Mouse (Mus musculus): ENCODE results near the gene Pip4k2a. TPM values are rescaled to one million over a fixed set of nuclear protein-coding genes. Genes with fewer than 3 reads are reported as not detected.
"Not testable (repeated sequence)": the region's sequence is repeated elsewhere in the genome, so short reads cannot be mapped to it uniquely, and the experiment has no call there.

The Pip4k2a gene
- polyA plus RNA-seq (2017; shearing (Covaris generic)): 10 to 100 TPM; 17.7 to 18.7 TPM

GRCm38 (mm10) chr2:18998054-18998478 lies at the start of gene Pip4k2a, which contains the start of gene 4930426L09Rik:
Gene Pip4k2a (minus strand): TSS chr2:18998126.
Gene 4930426L09Rik (plus strand): TSS chr2:18998343.
- peak; percentile 86 for ATAC-seq

- no peak for ATAC-seq
Observed at GRCm38 (mm10) chr2:19037907-19038570, 40.1 kb upstream of the Pip4k2a start.

DNA sequence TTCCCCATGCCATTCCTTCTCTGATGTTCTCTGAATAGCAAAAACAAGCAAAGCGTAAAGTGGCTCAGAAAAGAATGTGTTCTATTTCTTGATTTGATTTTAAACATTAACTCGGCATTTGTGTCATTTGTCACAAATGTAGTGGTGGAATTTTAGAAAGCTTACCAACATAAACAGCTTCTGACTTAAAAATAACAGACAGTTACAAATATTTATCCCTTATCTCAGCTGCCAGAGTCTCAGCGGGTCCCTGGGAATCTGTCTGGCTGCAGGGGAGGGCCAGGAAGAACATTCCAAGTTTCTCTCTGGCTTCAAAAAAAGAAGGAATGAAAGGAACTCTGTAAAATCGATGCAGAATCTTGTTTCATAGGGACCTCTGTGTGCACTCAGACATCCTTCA lies 39.5 kb upstream of the Pip4k2a start:
- ATAC-seq: no peak

- no peak for ATAC-seq
Observed at GRCm38 (mm10) chr2:19024807-19025206, 26.9 kb upstream of the Pip4k2a start.

GRCm38 (mm10) chr2:19018034-19018433 lies 20.1 kb upstream of the Pip4k2a start:
- no peak for ATAC-seq

GRCm38 (mm10) chr2:19016839-19017238 lies 18.9 kb upstream of the Pip4k2a start:
- no peak for ATAC-seq

DNA sequence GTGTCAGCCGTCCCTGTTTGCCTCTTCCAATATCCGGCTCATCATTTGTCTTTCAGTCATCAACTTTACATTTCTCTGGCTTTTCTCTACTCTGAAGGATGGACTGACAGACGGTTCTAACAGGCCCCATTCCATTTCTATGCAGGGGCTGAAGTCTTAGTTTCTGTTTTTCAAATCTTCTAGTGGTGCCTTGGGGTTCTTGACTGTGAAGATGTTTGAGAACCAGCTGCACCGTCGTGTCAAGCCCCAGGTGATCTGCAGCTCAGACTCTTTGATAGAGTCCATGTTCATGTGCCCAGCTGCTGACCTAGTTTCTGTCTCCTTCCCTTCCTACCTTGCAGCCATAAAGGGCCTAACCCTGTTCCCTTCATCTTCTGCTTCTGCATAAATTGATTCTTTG lies 18.4 kb upstream of the Pip4k2a start:
- no peak for ATAC-seq

DNA sequence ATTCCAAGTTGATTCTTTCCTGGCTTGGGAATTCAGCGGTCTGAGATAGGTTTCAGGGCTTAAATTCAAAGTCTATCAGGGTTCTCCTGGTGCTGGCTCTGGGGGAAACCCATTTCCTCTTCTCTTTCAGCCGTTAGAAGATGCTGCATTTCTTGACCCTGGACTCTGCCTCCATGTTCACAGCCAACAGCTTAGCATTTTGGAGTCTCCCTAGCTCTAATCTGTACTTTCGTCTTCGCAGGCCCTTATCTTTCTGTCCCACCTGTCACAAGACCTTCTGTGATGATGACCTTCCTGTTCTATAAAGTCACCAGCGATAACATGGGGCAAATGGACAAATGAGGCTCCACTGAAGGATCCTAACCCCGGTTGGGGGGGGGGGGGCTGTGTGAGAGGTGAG lies 13.5 kb upstream of the Pip4k2a start:
- no peak for ATAC-seq

DNA sequence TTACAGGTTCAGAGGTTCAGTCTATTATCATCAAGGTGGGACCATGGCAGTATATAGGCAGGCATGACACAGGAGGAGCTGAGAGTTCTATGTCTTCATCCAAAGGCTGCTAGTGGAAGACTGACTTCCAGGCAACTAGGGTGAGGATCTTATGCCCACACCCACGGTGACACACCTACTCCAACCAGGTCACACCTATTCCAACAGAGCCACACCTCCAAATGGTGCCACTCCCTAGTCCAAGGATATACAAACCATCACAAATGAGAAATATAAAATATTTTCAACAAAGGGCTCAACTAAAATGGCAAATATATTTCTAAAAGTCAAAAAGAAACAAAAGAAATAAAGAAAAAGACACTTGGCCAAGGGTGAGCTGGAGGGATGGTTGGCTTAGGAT lies 12.6 kb upstream of the Pip4k2a start:
- ATAC-seq: not testable (repeated sequence)

GRCm38 (mm10) chr2:19007580-19007979 lies 9.7 kb upstream of the Pip4k2a start:
- ATAC-seq: peak; percentile 43

DNA sequence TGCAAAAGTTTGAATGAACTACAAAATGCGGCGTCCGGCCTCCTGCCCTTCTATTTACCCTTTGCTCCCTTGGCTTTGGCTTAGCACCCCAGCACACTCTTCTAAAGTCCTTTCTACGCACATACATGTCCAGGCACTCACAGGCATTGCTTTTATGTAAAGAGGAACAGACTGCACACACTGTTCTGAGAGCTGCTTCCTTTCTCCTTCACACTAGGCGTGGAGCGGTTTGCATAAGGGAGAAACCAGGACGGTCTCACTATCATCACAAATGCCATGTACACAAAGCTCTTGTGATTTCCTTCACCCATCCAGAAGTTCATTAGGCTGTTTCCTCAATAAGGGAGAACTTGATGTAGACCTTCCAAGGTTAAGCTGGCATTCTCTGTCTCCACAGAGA lies 8.2 kb upstream of the Pip4k2a start:
- no peak for ATAC-seq

DNA sequence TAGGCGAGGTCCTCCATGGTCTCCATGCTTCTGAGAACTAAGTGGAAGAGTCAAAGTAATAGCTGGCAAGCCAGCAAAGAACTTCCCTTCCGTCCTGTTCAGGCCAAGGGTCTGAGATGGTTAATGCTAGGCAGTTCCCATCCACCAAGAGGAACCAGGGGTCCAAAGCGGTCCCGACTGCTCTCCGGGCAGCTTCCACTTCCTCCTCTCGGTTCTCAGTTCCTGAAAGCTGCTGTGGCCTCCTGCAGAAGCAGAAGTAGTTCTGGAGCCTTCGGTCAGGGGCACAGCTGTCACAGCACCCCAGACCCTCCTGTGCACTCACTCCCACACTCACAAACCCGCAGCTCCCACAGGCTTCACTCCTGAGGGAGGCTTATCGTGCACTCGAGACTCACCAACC lies 6.9 kb upstream of the Pip4k2a start:
- ATAC-seq: no peak

DNA sequence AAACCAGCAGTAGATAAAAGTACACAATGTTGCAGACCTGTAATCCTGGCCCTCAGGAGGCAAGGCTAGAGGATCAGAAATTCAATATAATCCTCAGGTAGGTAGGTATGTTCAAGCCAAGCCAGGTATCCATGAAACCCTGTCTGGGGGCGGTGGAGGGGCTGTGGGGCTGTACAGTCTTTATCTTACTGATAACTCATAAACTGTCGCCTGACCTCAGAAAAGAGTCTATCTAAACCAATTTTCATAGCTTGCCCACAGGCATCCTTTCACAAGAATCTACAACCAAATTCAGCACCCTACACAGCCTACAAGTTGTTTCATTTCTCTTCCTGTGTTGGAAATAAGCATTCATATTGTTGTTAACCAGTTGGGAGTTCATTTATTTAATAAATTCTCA lies 1.5 kb upstream of the Pip4k2a start:
- no peak for ATAC-seq

DNA sequence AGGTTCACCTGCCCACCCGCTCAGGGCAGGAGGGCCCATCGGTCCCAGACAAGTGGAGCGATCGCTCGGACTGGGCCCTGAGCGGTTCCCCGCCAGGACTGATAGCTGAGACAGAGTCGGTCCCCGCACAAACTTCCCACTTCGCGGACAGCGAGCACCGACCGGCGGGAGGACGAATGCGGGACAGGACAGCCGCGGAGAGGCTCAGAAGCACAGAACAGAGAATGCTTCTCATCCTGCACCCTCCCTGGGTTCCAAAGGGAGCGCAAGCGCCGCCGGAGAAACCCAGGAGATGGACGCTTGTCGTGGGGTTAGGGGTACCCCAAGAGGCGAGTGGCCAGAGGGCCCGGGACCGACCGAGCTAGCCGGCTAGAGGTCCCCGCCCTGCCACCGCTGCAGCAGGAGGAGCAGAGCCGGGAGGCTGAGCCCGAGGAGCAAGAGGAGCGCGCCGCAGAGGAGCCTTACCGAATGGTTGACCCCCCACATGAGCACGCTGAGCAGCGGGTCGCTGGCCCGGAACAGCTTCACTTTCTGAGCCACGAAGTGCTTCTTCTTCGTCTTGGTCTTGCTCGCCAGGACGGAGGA lies 447 bp downstream of the Pip4k2a start:
- peak; percentile 20 for ATAC-seq

GRCm38 (mm10) chr2:18996451-18997211 lies 1.3 kb downstream of the Pip4k2a start:
- ATAC-seq: no peak

DNA sequence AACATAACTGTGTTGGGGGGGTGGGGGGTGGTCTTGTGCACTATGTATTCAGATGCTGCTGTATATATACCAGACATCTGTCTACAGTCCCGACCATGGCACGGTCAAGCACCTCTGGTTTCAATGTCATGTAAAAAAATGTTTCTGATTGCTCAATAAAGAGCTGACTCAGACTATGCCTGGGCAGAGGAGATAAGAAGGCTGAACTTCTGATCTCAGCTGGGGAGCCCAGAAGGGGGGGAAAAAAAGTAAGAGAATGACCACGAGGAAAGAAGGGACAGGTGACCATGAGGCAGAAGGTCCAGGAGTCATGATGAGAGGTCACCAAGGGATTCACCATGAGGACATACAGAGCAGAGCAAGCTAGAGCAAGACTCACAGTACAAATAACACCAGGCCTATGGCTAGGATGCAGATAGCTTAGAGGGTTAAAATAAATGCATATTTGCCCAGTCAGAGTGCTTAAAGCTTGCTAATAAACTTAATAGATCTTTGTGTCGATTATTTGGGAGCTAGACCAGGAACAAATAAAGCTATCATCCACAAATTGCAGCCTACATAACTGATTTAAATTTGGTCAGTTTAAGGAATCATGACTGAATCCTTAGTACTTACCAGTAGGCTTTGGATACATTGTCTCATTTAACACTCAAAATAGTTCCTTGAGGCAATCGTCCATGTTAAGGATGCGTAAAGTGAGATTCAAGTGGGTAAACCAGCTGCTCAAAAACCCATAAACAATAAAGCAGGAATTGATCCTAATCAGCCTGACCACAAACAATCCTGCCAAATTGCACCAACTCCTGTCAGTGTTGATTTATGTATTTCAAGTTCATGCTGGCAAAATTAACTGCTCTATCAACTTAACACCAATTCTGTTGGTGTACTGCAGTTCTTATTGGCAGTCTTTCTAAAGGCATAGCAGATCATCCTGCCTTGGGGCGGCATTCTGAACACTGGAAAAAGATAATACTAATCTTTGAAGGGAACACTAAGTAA lies 5.1 kb downstream of the Pip4k2a start:
- ATAC-seq: no peak

- ATAC-seq: peak; percentile 66
Observed at GRCm38 (mm10) chr2:18988885-18989284, 9.0 kb downstream of the Pip4k2a start.

- no peak for ATAC-seq
Observed at GRCm38 (mm10) chr2:18985506-18985905, 12.4 kb downstream of the Pip4k2a start.

DNA sequence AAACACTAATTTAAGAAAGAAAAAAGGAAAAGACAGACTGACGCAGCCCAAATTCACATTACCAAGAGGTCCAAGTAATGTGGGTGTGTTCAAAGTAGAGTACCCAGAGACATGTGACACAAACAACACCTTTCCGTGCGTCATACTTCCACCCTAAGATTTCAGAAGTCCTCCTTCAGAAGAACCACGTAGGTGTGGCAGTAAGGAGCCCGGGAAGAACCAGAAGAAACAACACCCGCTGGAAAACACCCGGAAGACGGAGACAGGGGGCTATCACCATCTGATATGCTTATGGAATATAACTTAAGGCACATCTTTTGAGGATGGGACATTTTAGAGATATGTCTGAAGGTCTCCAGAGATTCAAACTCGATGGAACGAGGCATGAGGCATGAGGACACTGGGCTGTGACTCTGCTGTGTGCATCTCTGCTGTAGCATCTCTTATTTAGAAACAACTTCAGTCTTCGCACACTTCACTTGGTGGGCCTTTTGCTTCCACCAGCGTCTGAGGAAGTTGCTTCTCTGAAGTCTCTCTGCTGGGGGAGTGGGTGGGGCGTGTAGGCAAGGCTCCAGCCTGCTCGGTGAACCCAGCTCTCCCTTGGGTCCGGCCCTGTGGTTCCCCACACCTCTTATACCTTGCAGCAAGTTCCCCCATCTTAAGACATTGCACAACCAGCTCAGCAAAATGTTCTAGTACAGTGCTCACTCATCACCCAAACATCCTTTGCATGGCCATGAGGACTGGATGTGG lies 13.7 kb downstream of the Pip4k2a start:
- ATAC-seq: peak; percentile 51

- ATAC-seq: no peak
Observed at GRCm38 (mm10) chr2:18983546-18983945, 14.4 kb downstream of the Pip4k2a start.

DNA sequence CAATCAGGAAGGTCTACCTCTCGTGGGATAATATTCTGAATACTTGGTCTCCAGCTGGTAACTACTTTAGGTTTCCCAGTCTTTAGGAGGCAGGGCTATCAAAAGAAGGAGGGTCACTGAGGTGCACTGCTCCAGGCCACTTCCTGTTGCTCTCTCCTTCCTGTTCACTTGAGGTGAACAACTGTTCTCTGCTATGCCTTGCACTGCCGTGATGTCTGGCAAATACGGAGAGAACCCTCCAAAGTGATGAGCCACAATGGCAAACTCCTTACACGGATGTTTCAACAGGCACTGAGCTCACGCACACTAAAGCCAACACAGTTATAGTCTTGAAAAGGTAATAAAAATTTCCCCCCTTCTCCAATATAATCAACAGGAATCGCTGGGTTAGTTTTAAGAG lies 15.3 kb downstream of the Pip4k2a start:
- ATAC-seq: peak; percentile 83

- no peak for ATAC-seq
Observed at GRCm38 (mm10) chr2:18979675-18980074, 18.3 kb downstream of the Pip4k2a start.

Data from activated CD4-positive, CD25-positive, alpha-beta regulatory T cell, adult 4 months (primary cell).